20 mouse cellular contexts compared by ENCODE assay signal in genomic region chr5:135109976-135110375, GRCm38 (mm10). TPM values are rescaled to one million over a fixed set of nuclear protein-coding genes. Genes with fewer than 3 reads are reported as not detected.
A peak's percentile ranks its signal among the peaks of the same experiment; 100 is the strongest.
DNase-seq lines count a peak whose midpoint lies in the region; ATAC-seq and TF ChIP-seq lines count a peak whose summit lies in the region.
"Had no signal": no experiment of that assay in that cellular context is flagged by ENCODE, and none has a peak within 500 bp of the region (broad histone marks: within the 10 kb centered on the region; RNA-seq: fewer than 3 reads in every experiment).

No protein-coding gene starts in this region.

- peak overlapping the region; percentile 95 for H3K27ac ChIP-seq in gastrocnemius, adult 2 months
- no peak overlapping the region for H3K27ac ChIP-seq in kidney, embryonic 15.5 days
- H3K27ac ChIP-seq: embryonic facial prominence, embryonic 13.5 days; forebrain, embryonic 13.5 days; hindbrain, embryonic 10.5 days; hindbrain, embryonic 14.5 days had no signal

- intact Hi-C loops in gastrocnemius, adult 2 months (cut with DNase I) = no loop called here

- no peak for ATAC-seq in kidney, embryonic 15.5 days (replicated peaks; ENCODE audit: low FRiP score)
- ATAC-seq: forebrain, embryonic 13.5 days; forebrain, postnatal 0 days had no signal

- H3K4me2 ChIP-seq in kidney, embryonic 15.5 days = no peak overlapping the region
- H3K4me2 ChIP-seq: embryonic facial prominence, embryonic 13.5 days; forebrain, embryonic 13.5 days; heart, embryonic 12.5 days; hindbrain, embryonic 14.5 days had no signal

- H3K36me3 ChIP-seq in kidney, embryonic 15.5 days = no peaks in the 10 kb centered on the region
- H3K36me3 ChIP-seq: embryonic facial prominence, embryonic 13.5 days; heart, embryonic 12.5 days; hindbrain, embryonic 10.5 days had no signal

- H3K4me3 ChIP-seq in gastrocnemius, adult 2 months = no peak overlapping the region; the same call in 1 of the 2 replicates
- no peak overlapping the region for H3K4me3 ChIP-seq in kidney, embryonic 15.5 days (replicated peaks)
- H3K4me3 ChIP-seq: embryonic facial prominence, embryonic 13.5 days; forebrain, embryonic 13.5 days; heart, embryonic 12.5 days; hindbrain, embryonic 10.5 days had no signal

- TF ChIP-seq CTCF in gastrocnemius, adult 2 months (IDR thresholded peaks at IDR 0.05) = no peak

- peaks cover 28% of the 10 kb centered on the region for H3K4me1 ChIP-seq in kidney, embryonic 15.5 days

- DNase-seq in gastrocnemius, adult 2 months = no peak
- DNase-seq in gastrocnemius, adult 8-10 months (ENCODE audit: low spot score in 2 of 2) = no peak
- DNase-seq in kidney, adult 8-10 months = peak; percentile 68 to 83
- peak; percentile 21 for DNase-seq in 416B (ENCODE audit: low read depth)
- DNase-seq in kidney, postnatal 14 days = peak; percentile 58
- DNase-seq in layer of hippocampus, adult 18-20 months (ENCODE audit: low spot score in 2 of 2) = no peak
- no peak for DNase-seq in embryo, embryonic 11 days
- DNase-seq: cerebellum, adult 11-12 months; cerebellum, adult 9-10 months; cerebellum, postnatal 25 days; forebrain, postnatal 0 days; gastrocnemius, postnatal 14 days had no signal

- H3K9me3 ChIP-seq in kidney, embryonic 15.5 days (replicated peaks) = no peaks in the 10 kb centered on the region
- H3K9me3 ChIP-seq: embryonic facial prominence, embryonic 13.5 days; forebrain, embryonic 13.5 days; heart, embryonic 12.5 days; hindbrain, embryonic 10.5 days had no signal

- WGBS in kidney, embryonic 15.5 days = 46% methylated on average over 6 of the region's 6 CpGs

- peaks cover 47% of the 10 kb centered on the region for H3K27me3 ChIP-seq in kidney, embryonic 15.5 days

- no peak overlapping the region for H3K9ac ChIP-seq in kidney, embryonic 15.5 days
- H3K9ac ChIP-seq: embryonic facial prominence, embryonic 13.5 days; forebrain, embryonic 13.5 days; forebrain, postnatal 0 days; heart, embryonic 12.5 days; hindbrain, embryonic 14.5 days had no signal

RNA-seq across cellular contexts. Expression of gene Mlxipl, which starts 20.3 kb away (rescaled TPM):
- total RNA-seq in gastrocnemius, adult 2 months (2021) = 100 to 1,000 TPM in 1 of 2 experiments, 10 to 100 TPM in 1; 64.8 to 100 TPM
- 10 to 100 TPM; 44.9 to 73.8 (median 51.6) TPM for total RNA-seq in gastrocnemius, adult 8-10 months (2022)
- 7.3 and 7.4 TPM in 2 replicates for polyA plus RNA-seq in kidney, embryonic 15.5 days (2015; fragmentation: Nextera tagmentation; extraction: Ambion mirVana)
- 1 to 10 TPM; 4.7 to 4.9 TPM for total RNA-seq in layer of hippocampus, adult 18-20 months (2021)
- total RNA-seq: MEL had no signal
- polyA plus RNA-seq: C2C12 had no signal

RNA-seq across cellular contexts. Expression of gene Vps37d, which starts 31.9 kb away (rescaled TPM):
- under 1 TPM; 0.33 TPM for total RNA-seq in gastrocnemius, adult 2 months (2021)
- under 1 TPM in 3 of 4 experiments, not detected in 1; 0.31 to 0.56 (median 0.41) TPM for total RNA-seq in gastrocnemius, adult 8-10 months (2022)
- 9.2 and 10.9 TPM in 2 replicates for polyA plus RNA-seq in kidney, embryonic 15.5 days (2015; fragmentation: Nextera tagmentation; extraction: Ambion mirVana)
- total RNA-seq in layer of hippocampus, adult 18-20 months (2021) = 10 to 100 TPM; 33.3 to 35.3 TPM

RNA-seq across cellular contexts. Expression of gene Tbl2, which starts 39.5 kb away (rescaled TPM):
- total RNA-seq in gastrocnemius, adult 2 months (2021) = 1 to 10 TPM; 8.8 to 9.1 TPM
- 10 to 100 TPM in 1 of 4 experiments, 1 to 10 TPM in 3; 8.5 to 12.2 (median 8.9) TPM for total RNA-seq in gastrocnemius, adult 8-10 months (2022)
- 25.5 and 26.8 TPM in 2 replicates for polyA plus RNA-seq in kidney, embryonic 15.5 days (2015; fragmentation: Nextera tagmentation; extraction: Ambion mirVana)
- 10 to 100 TPM; 30.4 to 31.5 TPM for total RNA-seq in layer of hippocampus, adult 18-20 months (2021)

RNA-seq across cellular contexts. Expression of gene Bud23, which starts 45.2 kb away (rescaled TPM):
- 10 to 100 TPM; 25.8 to 26.2 TPM for total RNA-seq in gastrocnemius, adult 2 months (2021)
- 10 to 100 TPM; 25.7 to 36.4 (median 29.8) TPM for total RNA-seq in gastrocnemius, adult 8-10 months (2022)
- polyA plus RNA-seq in kidney, embryonic 15.5 days (2015; fragmentation: Nextera tagmentation; extraction: Ambion mirVana) = 121 and 137 TPM in 2 replicates
- 10 to 100 TPM; 49.0 to 57.9 TPM for total RNA-seq in layer of hippocampus, adult 18-20 months (2021)

RNA-seq across cellular contexts. Expression of gene Dnajc30, which starts 46.0 kb away (rescaled TPM):
- total RNA-seq in gastrocnemius, adult 2 months (2021) = 10 to 100 TPM; 25.0 to 30.2 TPM
- total RNA-seq in gastrocnemius, adult 8-10 months (2022) = 10 to 100 TPM; 24.3 to 26.8 (median 25.8) TPM
- polyA plus RNA-seq in kidney, embryonic 15.5 days (2015; fragmentation: Nextera tagmentation; extraction: Ambion mirVana) = 30.9 and 36.7 TPM in 2 replicates
- 10 to 100 TPM; 40.1 to 43.4 TPM for total RNA-seq in layer of hippocampus, adult 18-20 months (2021)

Comparison
In these comparisons a context has a peak if more than half of its experiments do, and no peak if none do; other contexts are left out.
1. DNase-seq: peak in kidney, adult 8-10 months (2 of 2), 416B (single experiment) and kidney, postnatal 14 days (single experiment); none in gastrocnemius, adult 2 months (single experiment), gastrocnemius, adult 8-10 months (0 of 2), layer of hippocampus, adult 18-20 months (0 of 2) and embryo, embryonic 11 days (single experiment).
2. RNA of gene Mlxipl, which starts 20.3 kb away (total RNA-seq): 64.8 to 100 TPM in gastrocnemius, adult 2 months and 44.9 to 73.8 TPM in gastrocnemius, adult 8-10 months; 4.7 to 4.9 TPM in layer of hippocampus, adult 18-20 months; every median in the first group is over 4 times any median in the second.
3. RNA of gene Vps37d, which starts 31.9 kb away (total RNA-seq): 33.3 to 35.3 TPM in layer of hippocampus, adult 18-20 months; 0.31 to 0.56 TPM in gastrocnemius, adult 8-10 months and 0.33 TPM in gastrocnemius, adult 2 months; every median in the first group is over 10 times any median in the second.